Mouse (Mus musculus) hematopoietic stem cell, adult 5-6 weeks (primary cell): ENCODE measurements around the gene Itga4. TPM values are rescaled to one million over a fixed set of nuclear protein-coding genes. Genes with fewer than 3 reads are reported as not detected.

Experiments used
- ATAC-seq, 2 experiments: fragments of 125-278 bp in 1 of 2; replicated peaks in 1 of 2; 2 replicates each; pipeline ENCODE4 v1.8.0; 2016 to 2017; ENCODE audit warnings: inconsistent platforms in 2 of 2, mild to moderate bottlenecking in 2 of 2, moderate number of reproducible peaks in 2 of 2, low read depth in 1 of 2, moderate TSS enrichment in 1 of 2; ENCODE audit not compliant: low FRiP score in 2 of 2, poor library complexity in 2 of 2, severe bottlenecking in 2 of 2, insufficient read depth in 1 of 2, low TSS enrichment in 1 of 2
- total RNA-seq: library from RNA; stranded (forward); fragments of 172-1452, 232-1000 nt; gene quantifications from 2 replicates; pipeline ENCODE4 v1.2.3, GENCODE M21; 2017

Itga4 gene
- total RNA-seq, 1 experiment from 2014 or later, result 117 TPM

DNA sequence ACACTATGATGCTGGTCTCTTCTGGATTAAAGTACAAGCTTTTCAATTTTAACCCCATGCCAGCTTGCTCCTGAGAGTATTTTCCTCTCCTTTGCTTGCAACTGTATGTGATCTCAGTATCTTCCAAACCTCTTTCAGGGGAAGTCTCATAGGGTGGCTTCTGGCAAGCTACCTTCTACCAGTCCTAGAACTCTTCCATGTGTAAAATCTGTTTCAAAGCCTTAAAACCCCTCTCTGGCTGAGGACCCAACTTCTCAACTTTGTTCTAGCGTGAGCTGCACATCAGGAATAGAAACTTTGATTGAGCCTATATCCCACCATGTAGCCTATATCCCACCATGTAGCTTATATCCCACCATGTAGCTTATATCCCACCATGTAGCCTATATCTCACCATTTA is 1.1 kb downstream of the Itga4 start:
- no peak for ATAC-seq

DNA sequence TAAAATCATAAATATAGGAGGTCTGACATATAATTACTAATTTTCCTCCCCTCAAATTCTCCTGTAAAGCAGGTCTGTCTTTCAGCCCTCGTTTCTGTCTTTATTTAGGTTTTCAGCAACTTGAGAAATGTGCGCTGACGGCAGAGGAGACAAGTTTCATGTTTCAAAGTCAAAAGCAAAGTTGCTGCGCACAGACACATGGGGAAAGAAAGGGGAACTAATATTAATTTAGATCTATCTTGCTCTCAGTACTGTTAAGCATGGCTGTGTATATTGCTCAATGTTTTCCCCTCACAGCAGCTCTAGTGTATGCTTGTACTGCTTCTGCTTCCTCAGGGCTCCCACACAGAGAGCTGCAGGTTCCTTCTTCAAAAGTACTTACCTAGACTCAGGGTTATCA is 1.7 kb downstream of the Itga4 start:
- peak; percentile 24 to 26; a peak in 3 of 4 replicates for ATAC-seq

DNA sequence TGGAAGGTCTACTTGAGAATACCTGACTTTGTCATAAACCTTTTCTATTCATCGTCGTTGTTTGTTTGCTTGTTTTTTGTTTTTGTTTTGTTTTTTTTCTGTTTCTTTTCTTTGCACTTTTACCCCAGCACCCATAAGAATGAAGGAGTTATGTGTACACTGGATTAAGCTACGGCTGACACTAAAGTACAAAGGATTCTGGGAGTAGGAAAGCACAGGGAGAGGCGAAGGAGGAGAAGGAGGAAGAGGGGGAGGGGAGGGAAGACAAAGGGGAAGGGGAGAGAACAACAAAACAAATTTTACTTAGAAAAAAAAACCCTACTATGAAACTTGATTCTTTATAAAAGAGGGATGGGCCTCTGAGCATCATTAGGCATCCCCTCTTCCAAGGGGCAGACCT is 2.2 kb downstream of the Itga4 start:
- no peak for ATAC-seq

- ATAC-seq, result peak; percentile 1 to 9; a peak in 2 of 4 replicates
Measured at GRCm38 (mm10) chr2:79259326-79259725, 4.1 kb downstream of the Itga4 start.

GRCm38 (mm10) chr2:79265665-79266064 is 10.4 kb downstream of the Itga4 start:
- peak; percentile 47 to 59; a peak in 3 of 4 replicates for ATAC-seq

GRCm38 (mm10) chr2:79266480-79266879 is 11.3 kb downstream of the Itga4 start:
- ATAC-seq, result no peak

DNA sequence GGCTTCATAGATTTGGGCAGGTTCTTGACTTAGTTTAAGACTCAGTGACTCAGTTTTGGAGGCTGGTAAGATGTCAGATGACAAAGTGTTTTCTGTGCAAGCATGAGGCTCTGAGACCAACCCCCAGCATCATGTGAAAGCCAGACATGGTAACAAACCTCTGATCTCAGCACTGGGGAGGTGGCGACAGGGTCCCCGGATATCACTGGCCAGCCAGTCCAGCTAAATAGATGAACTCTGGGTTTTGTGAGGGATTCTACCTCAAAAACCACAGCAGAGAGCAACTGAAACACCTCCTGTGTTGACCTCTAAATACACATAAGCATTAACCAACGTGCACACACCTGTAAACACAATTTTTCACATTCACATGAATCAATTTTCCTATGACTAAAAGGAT is 12.0 kb downstream of the Itga4 start:
- ATAC-seq, result no peak

DNA sequence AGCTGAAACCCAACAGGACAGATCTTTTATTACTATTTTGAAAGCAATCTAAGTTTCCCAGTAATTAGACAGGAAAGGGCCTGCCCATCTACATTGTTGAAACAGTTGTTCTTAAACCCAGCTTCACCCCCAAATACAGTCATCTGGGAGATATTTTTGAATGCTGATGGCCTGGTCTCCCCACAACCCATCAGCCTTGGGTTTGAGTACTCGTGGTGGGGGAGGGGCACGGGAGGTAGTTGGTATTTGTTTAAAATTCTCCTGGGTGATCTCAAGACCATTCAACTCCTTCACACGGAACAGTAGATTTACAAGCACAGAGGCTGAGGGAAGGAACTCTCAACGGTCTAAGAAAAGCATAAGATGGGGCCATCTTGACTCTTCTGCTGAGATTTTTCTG is 13.6 kb downstream of the Itga4 start:
- no peak for ATAC-seq

- ATAC-seq, result peak; percentile 87 to 89
Measured at GRCm38 (mm10) chr2:79270034-79270535, 14.9 kb downstream of the Itga4 start.

DNA sequence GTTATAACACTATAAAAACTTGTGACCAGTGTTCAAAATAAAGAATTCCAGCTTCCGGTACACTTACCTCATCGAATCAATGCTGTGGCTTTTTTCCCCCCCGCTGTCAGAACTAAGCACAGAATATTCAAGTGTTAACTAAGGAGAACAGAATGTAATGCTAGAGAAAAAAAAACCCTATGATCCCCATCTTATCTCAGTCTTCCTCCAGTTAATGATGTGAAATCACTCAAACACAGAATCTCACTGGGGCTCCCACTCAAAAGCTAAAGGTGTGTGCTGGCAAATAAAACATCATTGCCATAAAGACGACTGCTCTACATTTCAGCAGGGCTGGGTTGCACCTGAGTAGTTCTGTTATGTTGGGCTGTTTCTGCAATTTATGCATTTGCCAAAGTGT is 16.6 kb downstream of the Itga4 start:
- ATAC-seq, result no peak

GRCm38 (mm10) chr2:79278581-79278980 is 23.4 kb downstream of the Itga4 start:
- no peak for ATAC-seq

- ATAC-seq, result no peak
Measured at GRCm38 (mm10) chr2:79284206-79284605, 29.0 kb downstream of the Itga4 start.

DNA sequence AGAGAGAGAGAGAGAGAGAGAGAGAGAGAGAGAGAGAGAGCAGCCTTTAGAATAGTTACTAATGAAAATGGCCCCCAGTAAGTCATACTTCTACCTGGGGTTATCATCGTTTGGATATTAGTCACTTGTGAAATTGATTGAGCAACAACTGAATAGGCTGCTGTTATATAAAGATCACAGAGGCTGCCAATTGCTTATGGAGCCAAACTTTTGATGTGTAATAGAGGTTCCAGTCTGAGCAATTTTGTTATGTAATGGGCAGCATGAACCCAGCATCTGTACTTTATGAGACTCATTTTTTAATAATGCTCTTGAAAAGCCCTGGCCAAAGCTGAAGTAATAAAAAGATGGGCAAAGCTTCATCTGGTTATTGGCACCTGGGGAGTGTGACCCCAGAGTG is 34.9 kb downstream of the Itga4 start:
- ATAC-seq, result no peak

GRCm38 (mm10) chr2:79291922-79292321 is 36.7 kb downstream of the Itga4 start:
- no peak for ATAC-seq

DNA sequence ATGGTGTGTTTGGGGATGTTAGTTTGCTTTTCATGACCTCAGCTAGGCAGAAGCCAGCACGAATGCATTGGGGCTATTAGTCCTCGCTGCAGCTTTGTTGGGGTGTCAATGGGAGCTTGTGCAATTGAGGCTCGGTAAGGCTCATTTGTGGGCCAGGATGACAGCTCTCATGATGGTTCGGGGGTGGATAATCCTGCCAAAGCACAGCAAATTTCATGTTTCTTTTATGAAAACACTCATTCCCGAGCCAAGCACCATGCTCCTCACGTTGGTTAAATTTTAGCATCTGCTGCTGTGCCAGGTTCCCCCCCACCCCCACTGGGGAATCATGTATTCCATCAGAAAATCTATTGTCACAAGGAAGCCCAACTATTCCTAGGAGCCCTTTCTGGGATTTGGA is 37.2 kb downstream of the Itga4 start:
- no peak for ATAC-seq

- ATAC-seq, result no peak
Measured at GRCm38 (mm10) chr2:79302398-79302797, 47.2 kb downstream of the Itga4 start.

- ATAC-seq, result no peak
Measured at GRCm38 (mm10) chr2:79307549-79307948, 52.3 kb downstream of the Itga4 start.

DNA sequence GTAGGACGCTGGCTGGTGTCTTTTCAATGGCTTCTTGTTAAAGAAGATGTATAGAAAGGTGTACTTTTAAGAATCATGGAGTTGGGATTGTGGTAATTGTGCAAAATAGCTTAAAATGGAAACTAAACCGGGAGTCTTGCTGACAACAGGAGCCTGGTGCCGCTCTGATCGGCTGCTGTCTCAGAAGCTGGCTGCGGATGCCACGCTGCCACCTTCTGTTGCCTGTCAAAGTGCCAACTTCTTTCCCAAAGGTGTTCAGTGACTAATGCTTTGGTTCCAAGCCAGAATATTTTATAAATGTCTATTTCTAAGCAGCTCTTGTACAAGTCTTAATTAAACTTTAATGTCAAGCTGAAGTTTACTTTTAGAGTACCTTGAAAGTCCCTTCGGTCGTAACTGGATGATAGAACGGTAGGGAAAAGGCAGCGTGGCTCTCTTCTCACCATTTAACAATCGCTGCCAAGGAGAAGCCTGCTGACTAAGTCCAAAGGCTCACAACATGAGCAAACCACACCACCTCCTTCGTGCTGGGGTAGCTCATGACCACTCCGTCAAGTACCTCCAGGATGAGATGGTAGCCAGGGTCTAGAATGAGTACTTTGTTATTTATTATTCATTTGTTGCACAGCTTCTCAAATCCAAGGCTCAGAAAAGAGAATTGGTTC is 54.4 kb downstream of the Itga4 start:
- ATAC-seq, result no peak

DNA sequence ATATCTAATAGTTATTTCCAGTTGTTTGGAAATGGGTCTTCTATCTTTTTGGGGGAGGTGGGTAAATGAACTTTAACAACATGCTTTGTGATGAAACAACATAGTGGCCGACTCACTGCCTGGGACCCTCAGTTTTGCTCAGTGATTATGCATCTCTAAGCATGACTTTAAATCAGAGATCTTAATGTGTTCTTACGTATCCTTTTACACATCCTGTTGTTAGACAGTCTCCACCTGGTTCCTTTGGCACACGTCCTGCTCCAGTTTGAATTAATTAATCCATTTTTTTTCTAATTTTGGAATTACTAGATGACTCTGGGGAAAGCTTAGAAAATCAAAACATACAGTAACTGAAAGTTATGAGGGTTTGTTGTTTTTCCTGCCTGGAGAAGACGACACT is 57.3 kb downstream of the Itga4 start:
- ATAC-seq, result no peak
